Mouse (Mus musculus) small intestine, adult 2 months (tissue): ENCODE measurements around the gene Ebf1. TPM values are rescaled to one million over a fixed set of nuclear protein-coding genes. Genes with fewer than 3 reads are reported as not detected.

Experiments
- H3K27ac ChIP-seq: fragments of 200-500 bp; 2 replicates; pipeline ENCODE4 v1.5.1; 2012; ENCODE audit warnings: low read depth, low read length, control low read depth, inconsistent platforms; ENCODE audit not compliant: insufficient read depth
- H3K27me3 ChIP-seq: fragments of 200-500 bp; 2 replicates; pipeline ENCODE4 v1.6.1; 2012; ENCODE audit warnings: mild to moderate bottlenecking, moderate library complexity, low read length, inconsistent platforms; ENCODE audit not compliant: control insufficient read depth, insufficient read depth
- H3K36me3 ChIP-seq: fragments of 200-500 bp; 2 replicates; pipeline ENCODE4 v1.6.1; 2012; ENCODE audit warnings: mild to moderate bottlenecking, low read length, control low read depth, inconsistent platforms; ENCODE audit not compliant: control insufficient read depth, insufficient read depth
- H3K4me1 ChIP-seq: fragments of 200-500 bp; 2 replicates; pipeline ENCODE4 v1.6.1; 2012; ENCODE audit warnings: low read length, inconsistent platforms, mixed read lengths; ENCODE audit not compliant: control insufficient read depth, insufficient read depth, insufficient read length
- H3K4me3 ChIP-seq: fragments of 200-500 bp; 2 replicates; pipeline ENCODE4 v1.5.1; 2012; ENCODE audit warnings: low read depth, mild to moderate bottlenecking, control low read depth, inconsistent platforms, low read length, moderate library complexity
- CTCF ChIP-seq: fragments of 200-500 bp; IDR thresholded peaks from 2 replicates; pipeline ENCODE4 v1.5.1; 2012; ENCODE audit warnings: low read depth, mild to moderate bottlenecking, control low read depth, inconsistent platforms, low read length, moderate library complexity, mixed read lengths; ENCODE audit not compliant: insufficient replicate concordance, insufficient read length; ENCODE audit errors: extremely low read depth
- POLR2A ChIP-seq: fragments of 200-500 bp; IDR thresholded peaks from 2 replicates; pipeline ENCODE4 v1.6.1; 2012; ENCODE audit warnings: low read depth, mild to moderate bottlenecking, control low read depth, inconsistent platforms, low read length, moderate library complexity
- WGBS: fragments of 180-500 bp; shearing (Covaris S2); methylation state at CpG from one replicate; pipeline ENCODE4 v1.1.7; 2018; 5-methylcytosine and 5-hydroxymethylcytosine counted together
- polyA plus RNA-seq: library from polyadenylated mRNA; depleted of rRNA; stranded (reverse); fragments of >200 nt; gene quantifications from 2 replicates; pipeline ENCODE4 v1.2.3, GENCODE M21; 2012

Ebf1 gene
- polyA plus RNA-seq, 1 experiment: 2.5 TPM

DNA sequence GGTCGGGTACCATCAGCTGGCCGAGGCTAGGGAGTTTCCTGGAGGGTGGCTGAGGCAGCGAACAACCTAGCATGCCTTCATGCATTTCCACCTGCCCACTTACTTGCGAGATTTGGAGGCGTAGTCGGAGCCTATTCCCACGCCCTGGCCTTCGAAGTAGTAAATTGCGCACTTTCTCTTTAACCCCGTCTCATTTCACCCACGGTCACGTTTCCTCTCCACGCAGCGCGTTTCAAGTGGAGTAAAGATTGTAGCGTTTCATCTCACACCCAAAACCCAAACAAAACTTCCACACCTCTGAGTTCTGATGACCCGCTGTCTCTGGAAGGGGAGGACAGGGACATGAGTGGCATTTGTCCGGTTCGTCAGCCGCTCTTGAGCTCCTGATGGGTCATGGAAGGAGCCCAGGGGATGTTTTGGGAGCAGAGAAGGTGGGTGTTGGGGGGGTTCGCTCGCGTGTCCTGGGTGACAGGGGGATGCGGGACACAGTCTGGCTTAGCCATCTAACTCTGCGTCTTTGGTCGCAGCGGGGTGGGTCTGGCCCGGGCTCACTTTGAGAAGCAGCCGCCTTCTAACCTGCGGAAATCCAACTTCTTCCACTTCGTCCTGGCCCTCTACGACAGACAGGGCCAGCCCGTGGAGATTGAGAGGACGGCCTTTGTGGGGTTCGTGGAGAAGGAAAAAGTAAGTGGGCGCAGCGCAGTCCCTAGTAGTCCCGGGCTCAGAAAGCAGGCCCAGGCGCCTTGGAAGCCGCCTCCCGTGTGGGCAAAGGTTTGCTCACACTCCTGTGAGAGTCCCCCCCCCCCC, 3.0 kb downstream of the Ebf1 start:
- Histone ChIP-seq H3K27me3 (peaks cover 42% of the 10 kb centered on the region), H3K36me3 (no peaks in the 10 kb centered on the region), H3K4me1 (0 out of 2 replicates have a peak, but pooled peaks cover 2% of the 10 kb centered on the region), H3K27ac (peak overlapping the region; percentile 5), H3K4me3 (peak overlapping the region; percentile 51)
- TF ChIP-seq POLR2A (no peak), CTCF (no peak)
- WGBS: 7% methylated on average over 41 of the region's 41 CpGs

DNA sequence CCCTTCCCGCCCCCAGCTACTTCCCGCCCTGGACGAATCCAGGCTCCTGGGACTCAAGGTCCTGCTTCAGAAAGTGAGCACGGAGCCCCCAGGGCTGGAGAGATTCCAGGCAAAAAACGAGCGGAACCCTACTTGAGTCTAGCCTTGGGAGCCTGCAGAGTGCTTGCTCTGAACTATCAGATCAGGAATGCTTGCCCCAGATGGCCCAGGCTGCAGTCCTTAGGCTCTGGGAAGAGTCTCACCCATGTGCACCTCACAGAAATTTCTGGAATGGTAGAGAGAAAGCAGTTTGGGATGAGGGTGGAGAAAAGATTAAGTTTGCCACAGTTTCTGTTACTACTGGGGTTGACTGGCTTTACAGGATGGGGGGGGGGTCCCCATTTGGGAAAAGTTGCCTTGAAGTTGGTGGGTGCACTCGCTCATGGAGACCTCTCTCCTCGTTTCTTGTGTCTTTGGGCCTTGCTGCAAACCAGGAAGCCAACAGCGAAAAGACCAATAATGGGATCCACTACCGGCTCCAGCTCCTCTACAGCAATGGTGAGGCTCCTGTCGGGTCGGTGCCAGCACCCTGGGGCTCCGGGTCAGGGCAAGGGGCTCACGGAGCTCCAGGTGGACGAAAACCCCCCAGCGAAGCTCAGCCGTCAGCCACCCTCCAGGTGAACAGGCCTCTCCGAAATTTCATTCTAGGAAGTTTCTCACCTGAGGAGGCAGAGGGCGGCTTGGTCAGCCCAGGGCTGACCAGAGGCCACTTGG, 3.8 kb downstream of the Ebf1 start:
- no peak overlapping the region; the same call in 1 of the 2 replicates for H3K4me3 ChIP-seq
- H3K27ac ChIP-seq: no peak overlapping the region
- H3K4me1 ChIP-seq: 0 out of 2 replicates have a peak, but pooled peaks cover 2% of the 10 kb centered on the region
- 41% methylated on average over 19 of the region's 19 CpGs for WGBS
- H3K27me3 ChIP-seq: peaks cover 39% of the 10 kb centered on the region
- H3K36me3 ChIP-seq: no peaks in the 10 kb centered on the region
- TF ChIP-seq POLR2A (no peak), CTCF (no peak)

DNA sequence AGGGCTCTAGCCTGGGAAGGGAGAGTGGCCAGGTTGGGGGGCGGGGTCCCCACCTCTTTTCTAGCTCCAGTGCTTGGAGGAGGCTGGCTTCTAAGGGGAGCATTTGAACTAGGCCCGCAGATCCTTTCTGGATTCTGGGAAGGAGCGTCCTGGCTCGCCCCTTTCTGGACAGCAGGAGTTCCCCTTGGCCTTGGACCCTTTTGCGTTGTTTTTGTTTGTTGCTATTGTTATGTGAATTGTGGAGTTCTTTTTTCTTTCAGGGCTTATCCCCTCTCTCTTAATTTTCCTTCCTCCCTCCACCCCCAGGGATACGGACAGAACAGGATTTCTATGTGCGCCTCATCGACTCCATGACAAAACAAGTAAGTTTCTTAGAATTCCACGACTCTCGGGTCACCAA, 4.5 kb downstream of the Ebf1 start:
- Histone ChIP-seq H3K36me3 (no peaks in the 10 kb centered on the region), H3K4me1 (0 out of 2 replicates have a peak, but pooled peaks cover 2% of the 10 kb centered on the region), H3K27ac (no peak overlapping the region), H3K27me3 (peaks cover 37% of the 10 kb centered on the region), H3K4me3 (no peak overlapping the region)
- TF ChIP-seq CTCF (no peak), POLR2A (no peak)
- 47% methylated on average over 10 of the region's 10 CpGs for WGBS

DNA sequence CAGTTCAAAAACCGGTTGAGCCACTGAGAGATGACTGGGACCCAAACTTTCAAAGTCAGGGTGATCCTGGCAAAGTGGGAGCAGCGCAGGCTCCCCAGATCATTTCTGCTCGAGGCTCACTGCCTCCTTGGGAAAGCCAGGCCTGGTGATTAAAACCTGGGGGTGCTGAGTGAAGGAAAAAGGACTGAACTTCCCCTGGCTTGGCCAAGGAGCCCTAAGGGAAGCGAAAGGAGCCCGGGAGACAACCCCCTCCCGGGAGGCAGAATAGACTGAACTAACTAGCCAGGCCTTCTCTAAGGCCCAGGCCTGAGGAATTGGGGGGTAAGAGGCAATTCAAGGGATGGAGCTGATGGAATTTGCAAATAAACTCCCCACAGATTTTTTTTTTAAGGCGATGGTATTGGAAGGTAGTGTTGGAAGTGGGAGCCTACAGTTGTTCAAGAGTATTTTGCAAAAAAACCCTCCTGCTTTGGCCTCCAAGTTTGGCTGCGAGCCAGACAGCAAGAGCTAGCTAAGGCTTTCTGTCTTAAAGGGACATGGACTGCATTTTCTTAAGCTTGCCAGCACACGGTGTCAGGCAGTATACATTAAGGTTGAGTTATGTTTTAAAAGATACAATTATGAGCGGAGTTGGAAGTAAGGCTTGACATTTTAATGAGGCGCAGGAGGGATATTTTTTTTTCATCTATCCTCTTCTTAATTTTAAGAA, 5.1 kb downstream of the Ebf1 start:
- WGBS: 42% methylated on average over 11 of the region's 11 CpGs
- H3K4me1 ChIP-seq: 0 out of 2 replicates have a peak, but pooled peaks cover 2% of the 10 kb centered on the region
- H3K36me3 ChIP-seq: no peaks in the 10 kb centered on the region
- no peak overlapping the region for H3K27ac ChIP-seq
- H3K4me3 ChIP-seq: no peak overlapping the region
- no peak for TF ChIP-seq CTCF
- TF ChIP-seq POLR2A: no peak
- H3K27me3 ChIP-seq: peaks cover 32% of the 10 kb centered on the region

DNA sequence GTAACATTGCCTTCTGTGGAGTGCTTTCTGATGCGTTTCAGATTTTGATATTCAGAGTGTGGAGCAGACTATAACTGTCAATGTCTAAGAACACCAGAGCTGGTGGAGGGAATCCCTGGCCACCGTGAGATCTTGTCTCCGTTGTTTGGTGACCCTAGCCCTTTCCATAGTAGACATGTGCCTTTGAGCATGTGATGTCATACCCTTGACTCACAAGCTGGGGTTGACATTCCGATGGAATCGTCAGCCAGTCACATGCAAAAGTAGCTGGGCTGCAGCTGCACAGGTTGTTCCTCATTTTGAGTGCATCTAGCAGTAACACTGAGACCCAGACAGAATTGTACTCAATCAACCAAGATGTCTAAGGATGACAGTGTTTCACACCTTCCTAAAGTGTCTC, 7.4 kb downstream of the Ebf1 start:
- H3K4me1 ChIP-seq: no peaks in the 10 kb centered on the region
- peaks cover 23% of the 10 kb centered on the region for H3K27me3 ChIP-seq
- 69% methylated on average over 5 of the region's 5 CpGs for WGBS
- H3K27ac ChIP-seq: no peak overlapping the region
- H3K36me3 ChIP-seq: no peaks in the 10 kb centered on the region
- TF ChIP-seq POLR2A: no peak
- TF ChIP-seq CTCF: no peak
- no peak overlapping the region for H3K4me3 ChIP-seq

DNA sequence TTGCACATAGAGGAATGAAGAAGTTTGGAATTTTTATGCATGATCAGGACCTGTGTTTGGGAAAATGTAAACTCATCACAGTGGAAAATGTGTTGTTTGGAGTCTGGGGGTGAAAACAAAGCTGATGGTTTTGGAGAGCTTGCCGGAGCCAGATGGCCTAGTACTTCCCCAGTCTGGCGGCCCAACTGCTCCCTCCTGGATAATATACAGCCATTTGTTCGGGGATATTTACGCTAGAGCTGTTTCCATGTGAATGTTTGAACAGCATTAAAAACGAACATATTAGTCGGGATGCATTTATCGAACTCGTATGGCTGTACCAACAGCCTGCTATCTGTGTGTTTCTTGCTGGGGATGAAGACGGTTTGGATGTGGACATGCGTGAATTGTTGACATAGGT, 8.9 kb downstream of the Ebf1 start:
- Histone ChIP-seq H3K36me3 (no peaks in the 10 kb centered on the region), H3K4me3 (no peak overlapping the region), H3K27me3 (peaks cover 12% of the 10 kb centered on the region), H3K4me1 (no peaks in the 10 kb centered on the region), H3K27ac (no peak overlapping the region)
- WGBS: 76% methylated on average over 10 of the region's 10 CpGs
- no peak for TF ChIP-seq CTCF
- TF ChIP-seq POLR2A: no peak

DNA sequence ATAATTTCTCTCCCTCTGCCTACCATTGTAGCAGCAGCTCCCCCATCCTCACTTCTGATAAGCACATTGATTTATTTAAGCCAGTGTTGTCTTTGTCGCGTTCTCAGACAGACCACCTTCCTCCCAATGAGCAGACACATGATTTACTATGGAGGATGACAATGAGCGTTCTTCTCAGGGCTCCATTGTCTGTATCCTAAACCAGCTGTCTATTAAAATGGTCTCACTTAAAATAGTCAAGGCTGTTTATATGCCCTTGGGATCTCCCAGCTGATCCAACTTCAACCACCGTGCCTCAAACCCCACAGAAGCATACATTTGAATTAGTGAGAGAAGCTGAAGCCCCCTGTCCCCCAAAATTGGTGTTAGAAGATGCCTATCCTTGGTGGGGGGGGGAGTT, 11.3 kb downstream of the Ebf1 start:
- Histone ChIP-seq H3K4me3 (no peak overlapping the region), H3K36me3 (no peaks in the 10 kb centered on the region)

More for the DNA sequence above, 11.3 kb downstream of the Ebf1 start:
- Histone ChIP-seq H3K27ac (no peak overlapping the region), H3K4me1 (no peaks in the 10 kb centered on the region), H3K27me3 (no peaks in the 10 kb centered on the region; the same call in 1 of the 2 replicates)
- no peak for TF ChIP-seq POLR2A
- TF ChIP-seq CTCF: no peak
- WGBS: 40% methylated on average over 4 of the region's 4 CpGs
